In the genomic region with DNA sequence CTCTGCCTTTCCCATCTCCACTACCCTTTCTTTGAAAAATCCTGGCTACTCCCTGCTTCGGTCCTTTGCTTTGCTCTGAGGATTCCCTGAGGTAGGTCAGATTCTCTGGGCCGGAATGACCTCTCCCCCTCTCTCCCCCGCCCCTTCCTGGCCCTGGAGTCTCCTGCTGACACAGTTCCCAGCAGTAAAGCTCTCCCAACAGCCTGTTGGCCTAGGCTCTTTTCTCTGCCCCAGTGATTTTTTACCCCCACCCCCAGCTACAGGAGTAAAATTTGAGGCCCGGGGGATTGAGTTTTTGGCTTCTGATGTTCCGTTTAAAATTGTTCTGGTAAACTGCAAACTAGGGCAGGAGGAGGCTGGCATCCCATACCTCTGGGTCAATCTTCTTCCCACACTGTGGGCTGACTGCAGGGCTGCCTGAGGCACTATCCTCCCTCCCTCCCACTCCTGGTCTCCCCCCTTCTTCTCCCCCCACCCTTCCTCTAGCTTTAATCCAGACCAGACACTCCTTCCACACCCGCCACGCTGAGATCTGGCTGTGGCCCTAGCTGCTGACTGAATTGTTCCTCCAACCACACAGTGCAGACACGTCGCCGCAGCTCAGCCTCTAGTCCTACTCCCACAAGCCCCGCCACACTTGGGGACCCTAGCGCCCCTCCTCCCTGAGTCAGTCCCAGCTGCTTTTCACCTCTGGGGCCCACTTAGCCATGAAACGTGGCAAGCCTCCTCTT, we compare ENCODE assay signal across 9 mouse cellular contexts. TPM values are rescaled to one million over a fixed set of nuclear protein-coding genes. Genes with fewer than 3 reads are reported as not detected.
DNase-seq lines count a peak whose midpoint lies in the region; ATAC-seq and TF ChIP-seq lines count a peak whose summit lies in the region.
"Had no signal": no experiment of that assay in that cellular context is flagged by ENCODE, and none has a peak within 500 bp of the region (broad histone marks: within the 10 kb centered on the region; RNA-seq: fewer than 3 reads in every experiment).

No protein-coding gene starts in this region.

- H3K27me3 ChIP-seq in heart, embryonic 12.5 days (replicated peaks), result 0 out of 2 replicates have a peak, but pooled peaks cover 10% of the 10 kb centered on the region
- no peaks in the 10 kb centered on the region for H3K27me3 ChIP-seq in limb, embryonic 10.5 days (ENCODE audit: low read depth, poor library complexity, severe bottlenecking)

- DNase-seq in gastrocnemius, postnatal 14 days, result peak; percentile 77
- no peak for DNase-seq in gastrocnemius, adult 18-20 months (ENCODE audit: low spot score)
- DNase-seq in NIH3T3 (ENCODE audit: low read depth), result peak; percentile 80
- peak; percentile 75 for DNase-seq in limb, embryonic 10.5 days (ENCODE audit: low spot score)

- peak overlapping the region; percentile 16 for H3K4me3 ChIP-seq in heart, embryonic 12.5 days
- peak overlapping the region; percentile 53 for H3K4me3 ChIP-seq in limb, embryonic 10.5 days
- no peak overlapping the region for H3K4me3 ChIP-seq in olfactory bulb, adult 2 months (ENCODE audit: insufficient read depth, low read depth, low read length)

- intact Hi-C loops in gastrocnemius, postnatal 14 days (cut with DNase I; ENCODE audit: low total_unique reads), result no loop called here

- H3K4me1 ChIP-seq in heart, embryonic 12.5 days (replicated peaks), result peaks cover 47% of the 10 kb centered on the region
- peaks cover 61% of the 10 kb centered on the region for H3K4me1 ChIP-seq in limb, embryonic 10.5 days
- H3K4me1 ChIP-seq in olfactory bulb, adult 2 months (ENCODE audit: control insufficient read depth, insufficient read depth, low read length), result peaks cover 39% of the 10 kb centered on the region

- H3K27ac ChIP-seq in heart, embryonic 12.5 days (ENCODE audit: poor library complexity, severe bottlenecking), result peak overlapping the region; percentile 28
- peak overlapping the region; percentile 91 for H3K27ac ChIP-seq in limb, embryonic 10.5 days
- H3K27ac ChIP-seq in olfactory bulb, adult 2 months (ENCODE audit: insufficient read depth, low read depth, low read length), result peak overlapping the region; percentile 48; the same call in 1 of the 2 replicates

- WGBS in heart, embryonic 12.5 days, result 13% methylated on average over 13 of the region's 13 CpGs
- 3% methylated on average over 13 of the region's 13 CpGs for WGBS in limb, embryonic 10.5 days
- 10% methylated on average over 13 of the region's 13 CpGs for WGBS in olfactory bulb, adult 2 months

- H3K9me3 ChIP-seq in heart, embryonic 12.5 days (replicated peaks), result no peaks in the 10 kb centered on the region
- no peaks in the 10 kb centered on the region for H3K9me3 ChIP-seq in limb, embryonic 10.5 days (replicated peaks)
- H3K9me3 ChIP-seq: G1E had no signal

- no peak for TF ChIP-seq CTCF in olfactory bulb, adult 2 months (IDR thresholded peaks at IDR 0.05; ENCODE audit: insufficient read depth, low read depth, low read length)

- H3K36me3 ChIP-seq in heart, embryonic 12.5 days, result no peaks in the 10 kb centered on the region
- H3K36me3 ChIP-seq in limb, embryonic 10.5 days, result peaks cover 38% of the 10 kb centered on the region
- H3K36me3 ChIP-seq: G1E had no signal

- H3K9ac ChIP-seq in heart, embryonic 12.5 days, result peak overlapping the region; percentile 45; the same call in 1 of the 2 replicates

- TF ChIP-seq POLR2A in olfactory bulb, adult 2 months (IDR thresholded peaks at IDR 0.05; ENCODE audit: insufficient read depth, low read depth, low read length), result no peak

- ATAC-seq in heart, embryonic 12.5 days (ENCODE audit: insufficient number of reproducible peaks, low FRiP score), result no peak
- ATAC-seq in activated CD4-positive, CD25-positive, alpha-beta regulatory T cell, adult 4 months, result no peak
- no peak for ATAC-seq in megakaryocyte, adult 5-6 weeks (ENCODE audit: poor library complexity, severe bottlenecking)

- peak overlapping the region; percentile 57 for H3K4me2 ChIP-seq in heart, embryonic 12.5 days

RNA-seq across cellular contexts. Expression of a gene that starts 0.6 kb away (rescaled TPM):
- total RNA-seq in gastrocnemius, postnatal 14 days (2021), result 100 to 1,000 TPM; 580 to 737 TPM
- 100 to 1,000 TPM; 804 to 821 TPM for total RNA-seq in gastrocnemius, adult 18-20 months (2021)
- polyA plus RNA-seq in heart, embryonic 12.5 days (2016; fragmentation: Nextera tagmentation; extraction: Ambion mirVana), result 443 and 471 TPM in 2 replicates
- 308 and 312 TPM in 2 replicates for polyA plus RNA-seq in limb, embryonic 10.5 days (2016; fragmentation: Nextera tagmentation; extraction: Ambion mirVana)
- 704 TPM in 1 of 2 replicates, not detected in the other for polyA plus RNA-seq in olfactory bulb, adult 2 months (2012; ENCODE audit: insufficient read depth, insufficient read length, low replicate concordance, missing spikeins)
- 100 to 1,000 TPM; 108 to 141 TPM for polyA plus RNA-seq in activated CD4-positive, CD25-positive, alpha-beta regulatory T cell, adult 4 months (2017; shearing (Covaris generic))
- 235 and 245 TPM in 2 replicates for total RNA-seq in megakaryocyte, adult 5-6 weeks (2015)
- 276 and 306 TPM in 2 replicates for total RNA-seq in megakaryocyte, adult 5-6 weeks (2017)

RNA-seq across cellular contexts. Expression of a gene that starts 1.5 kb away (rescaled TPM):
- total RNA-seq in gastrocnemius, postnatal 14 days (2021), result 1 to 10 TPM; 2.4 to 3.1 TPM
- under 1 TPM; 0.48 to 0.90 TPM for total RNA-seq in gastrocnemius, adult 18-20 months (2021)
- polyA plus RNA-seq in heart, embryonic 12.5 days (2016; fragmentation: Nextera tagmentation; extraction: Ambion mirVana), result 2.2 and 3.1 TPM in 2 replicates
- polyA plus RNA-seq in limb, embryonic 10.5 days (2016; fragmentation: Nextera tagmentation; extraction: Ambion mirVana), result 7.3 and 10.5 TPM in 2 replicates
- polyA plus RNA-seq in olfactory bulb, adult 2 months (2012; ENCODE audit: insufficient read depth, insufficient read length, low replicate concordance, missing spikeins), result not detected in 2 replicates
- under 1 TPM in 1 of 2 experiments, not detected in 1; 0.09 TPM for polyA plus RNA-seq in activated CD4-positive, CD25-positive, alpha-beta regulatory T cell, adult 4 months (2017; shearing (Covaris generic))
- not detected in 2 replicates for total RNA-seq in megakaryocyte, adult 5-6 weeks (2015)
- total RNA-seq in megakaryocyte, adult 5-6 weeks (2017), result 0.12 TPM in 1 of 2 replicates, not detected in the other

RNA-seq across cellular contexts. Expression of a gene that starts 17.6 kb away (rescaled TPM):
- 1 to 10 TPM; 6.3 to 7.1 TPM for total RNA-seq in gastrocnemius, postnatal 14 days (2021)
- total RNA-seq in gastrocnemius, adult 18-20 months (2021), result 1 to 10 TPM; 2.2 to 4.9 TPM
- 15.3 and 16.4 TPM in 2 replicates for polyA plus RNA-seq in heart, embryonic 12.5 days (2016; fragmentation: Nextera tagmentation; extraction: Ambion mirVana)
- 6.4 and 10.7 TPM in 2 replicates for polyA plus RNA-seq in limb, embryonic 10.5 days (2016; fragmentation: Nextera tagmentation; extraction: Ambion mirVana)
- polyA plus RNA-seq in olfactory bulb, adult 2 months (2012; ENCODE audit: insufficient read depth, insufficient read length, low replicate concordance, missing spikeins), result not detected in 2 replicates
- 1 to 10 TPM; 1.7 to 4.0 TPM for polyA plus RNA-seq in activated CD4-positive, CD25-positive, alpha-beta regulatory T cell, adult 4 months (2017; shearing (Covaris generic))
- 2,036 and 2,044 TPM in 2 replicates for total RNA-seq in megakaryocyte, adult 5-6 weeks (2015)
- 995 and 1,060 TPM in 2 replicates for total RNA-seq in megakaryocyte, adult 5-6 weeks (2017)

RNA-seq across cellular contexts. Expression of a gene that starts 18.4 kb away (rescaled TPM):
- total RNA-seq in gastrocnemius, postnatal 14 days (2021), result 1 to 10 TPM; 5.9 to 9.4 TPM
- total RNA-seq in gastrocnemius, adult 18-20 months (2021), result 10 to 100 TPM; 12.0 to 13.0 TPM
- polyA plus RNA-seq in heart, embryonic 12.5 days (2016; fragmentation: Nextera tagmentation; extraction: Ambion mirVana), result 49.5 and 56.1 TPM in 2 replicates
- polyA plus RNA-seq in limb, embryonic 10.5 days (2016; fragmentation: Nextera tagmentation; extraction: Ambion mirVana), result 69.0 and 75.1 TPM in 2 replicates
- not detected in 2 replicates for polyA plus RNA-seq in olfactory bulb, adult 2 months (2012; ENCODE audit: insufficient read depth, insufficient read length, low replicate concordance, missing spikeins)
- 10 to 100 TPM; 33.1 to 35.7 TPM for polyA plus RNA-seq in activated CD4-positive, CD25-positive, alpha-beta regulatory T cell, adult 4 months (2017; shearing (Covaris generic))
- 17.8 and 20.4 TPM in 2 replicates for total RNA-seq in megakaryocyte, adult 5-6 weeks (2015)
- 28.5 and 33.5 TPM in 2 replicates for total RNA-seq in megakaryocyte, adult 5-6 weeks (2017)

RNA-seq across cellular contexts. Expression of a gene that starts 26.9 kb away (rescaled TPM):
- not detected for total RNA-seq in gastrocnemius, postnatal 14 days (2021)
- total RNA-seq in gastrocnemius, adult 18-20 months (2021), result 1 to 10 TPM in 1 of 2 experiments, not detected in 1; 7.5 TPM
- 10.7 and 46.5 TPM in 2 replicates for polyA plus RNA-seq in heart, embryonic 12.5 days (2016; fragmentation: Nextera tagmentation; extraction: Ambion mirVana)
- polyA plus RNA-seq in limb, embryonic 10.5 days (2016; fragmentation: Nextera tagmentation; extraction: Ambion mirVana), result 1.9 and 2.6 TPM in 2 replicates
- polyA plus RNA-seq in olfactory bulb, adult 2 months (2012; ENCODE audit: insufficient read depth, insufficient read length, low replicate concordance, missing spikeins), result not detected in 2 replicates
- not detected for polyA plus RNA-seq in activated CD4-positive, CD25-positive, alpha-beta regulatory T cell, adult 4 months (2017; shearing (Covaris generic))
- 0.87 TPM in 1 of 2 replicates, not detected in the other for total RNA-seq in megakaryocyte, adult 5-6 weeks (2015)
- total RNA-seq in megakaryocyte, adult 5-6 weeks (2017), result not detected in 2 replicates
- total RNA-seq: G1E had no signal

Comparison
In these comparisons a context has a peak if more than half of its experiments do, and no peak if none do; other contexts are left out.
1. H3K27ac ChIP-seq: peak in every context shown above with its lines; median percentile 91 in limb, embryonic 10.5 days; 48 in olfactory bulb, adult 2 months; 28 in heart, embryonic 12.5 days.